24 mouse cellular contexts compared by ENCODE assay signal in the genomic region with DNA sequence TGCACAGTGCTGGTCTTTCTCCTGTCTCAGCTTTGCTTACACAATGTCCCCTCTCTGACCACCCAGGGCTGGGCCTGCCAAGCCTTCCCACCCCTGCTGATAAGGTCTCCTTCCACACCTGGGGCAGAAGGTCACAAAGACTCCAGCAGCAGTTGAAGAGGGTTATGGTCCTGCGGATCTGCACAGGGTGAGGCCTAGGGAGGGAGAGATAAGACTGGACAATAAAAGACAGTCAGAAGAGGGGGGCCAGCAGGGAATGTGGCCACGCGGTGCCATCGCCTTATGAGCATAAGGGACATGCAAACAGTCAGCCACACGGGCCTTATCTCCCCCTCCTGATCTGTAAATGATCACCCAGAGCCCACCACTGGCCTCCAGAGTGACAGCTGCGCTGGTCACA. TPM values are rescaled to one million over a fixed set of nuclear protein-coding genes. Genes with fewer than 3 reads are reported as not detected.
DNase-seq lines count a peak whose midpoint lies in the region; ATAC-seq and TF ChIP-seq lines count a peak whose summit lies in the region.
"Had no signal": no experiment of that assay in that cellular context is flagged by ENCODE, and none has a peak within 500 bp of the region (broad histone marks: within the 10 kb centered on the region; RNA-seq: fewer than 3 reads in every experiment).

No protein-coding gene starts in this region.

- 0 out of 2 replicates have a peak overlapping the region, but pooled peaks have one; percentile 15 for H3K27ac ChIP-seq in forebrain, embryonic 10.5 days
- no peak overlapping the region for H3K27ac ChIP-seq in forebrain, embryonic 11.5 days (ENCODE audit: low read depth, low read length)
- no peak overlapping the region for H3K27ac ChIP-seq in stomach, embryonic 14.5 days (ENCODE audit: low read length)
- no peak overlapping the region for H3K27ac ChIP-seq in stomach, postnatal 0 days (replicated peaks)
- peak overlapping the region; percentile 80 for H3K27ac ChIP-seq in small intestine, adult 2 months (ENCODE audit: insufficient read depth, low read depth, low read length)
- H3K27ac ChIP-seq: embryonic facial prominence, embryonic 12.5 days; forebrain, embryonic 15.5 days; heart, embryonic 15.5 days; hindbrain, embryonic 10.5 days; hindbrain, embryonic 14.5 days had no signal

- H3K4me1 ChIP-seq in forebrain, embryonic 10.5 days = peaks cover 11% of the 10 kb centered on the region
- H3K4me1 ChIP-seq in forebrain, embryonic 11.5 days (replicated peaks; ENCODE audit: control insufficient read depth, insufficient read depth, low read length) = no peaks in the 10 kb centered on the region
- H3K4me1 ChIP-seq in stomach, embryonic 14.5 days (ENCODE audit: control insufficient read depth, insufficient read depth, low read length) = no peaks in the 10 kb centered on the region
- no peaks in the 10 kb centered on the region for H3K4me1 ChIP-seq in stomach, postnatal 0 days (replicated peaks; ENCODE audit: control insufficient read depth, insufficient read depth)
- H3K4me1 ChIP-seq in small intestine, adult 2 months (ENCODE audit: control insufficient read depth, insufficient read depth, insufficient read length, low read length) = peaks cover 37% of the 10 kb centered on the region
- H3K4me1 ChIP-seq: embryonic facial prominence, embryonic 12.5 days; heart, embryonic 15.5 days had no signal

- 76% methylated on average over 6 of the region's 6 CpGs for WGBS in forebrain, embryonic 10.5 days
- 76% methylated on average over 6 of the region's 6 CpGs for WGBS in forebrain, embryonic 11.5 days
- 34% methylated on average over 6 of the region's 6 CpGs for WGBS in stomach, embryonic 14.5 days
- 41% methylated on average over 6 of the region's 6 CpGs for WGBS in stomach, postnatal 0 days
- 22% methylated on average over 6 of the region's 6 CpGs for WGBS in small intestine, adult 2 months

- no peak overlapping the region for H3K9ac ChIP-seq in forebrain, embryonic 11.5 days (ENCODE audit: low read length)
- H3K9ac ChIP-seq in stomach, embryonic 14.5 days (replicated peaks; ENCODE audit: low read depth, low read length) = no peak overlapping the region
- no peak overlapping the region for H3K9ac ChIP-seq in stomach, postnatal 0 days (ENCODE audit: low read length)
- H3K9ac ChIP-seq: embryonic facial prominence, embryonic 12.5 days; forebrain, embryonic 15.5 days; heart, embryonic 15.5 days; hindbrain, embryonic 14.5 days had no signal

- DNase-seq in forebrain, embryonic 10.5 days (ENCODE audit: extremely low spot score, low spot score) = no peak
- DNase-seq in forebrain, embryonic 11.5 days (ENCODE audit: low spot score) = no peak
- no peak for DNase-seq in stomach, postnatal 0 days (ENCODE audit: low spot score)
- no peak for DNase-seq in gastrocnemius, postnatal 4 days (ENCODE audit: low spot score in 2 of 2)
- DNase-seq: adrenal gland, postnatal 10 days; cerebellum, adult 11 months; cerebellum, adult 8-10 months; cerebellum, postnatal 14 days; embryo, embryonic 11 days; gastrocnemius, postnatal 36 days; heart, adult 18-20 months; heart, postnatal 14 days had no signal

- no peak overlapping the region for H3K4me3 ChIP-seq in forebrain, embryonic 10.5 days
- H3K4me3 ChIP-seq in forebrain, embryonic 11.5 days (ENCODE audit: low read depth, low read length) = no peak overlapping the region
- H3K4me3 ChIP-seq in stomach, embryonic 14.5 days (ENCODE audit: low read depth, low read length) = no peak overlapping the region
- H3K4me3 ChIP-seq in stomach, postnatal 0 days (ENCODE audit: low read depth, low read length) = no peak overlapping the region
- H3K4me3 ChIP-seq in small intestine, adult 2 months (ENCODE audit: low read depth, low read length) = no peak overlapping the region
- H3K4me3 ChIP-seq: embryonic facial prominence, embryonic 12.5 days; forebrain, embryonic 15.5 days; heart, embryonic 15.5 days; hindbrain, embryonic 10.5 days had no signal

- no peak for ATAC-seq in forebrain, embryonic 11.5 days (replicated peaks; ENCODE audit: low FRiP score)
- ATAC-seq in stomach, embryonic 14.5 days (ENCODE audit: insufficient number of reproducible peaks, insufficient read depth, low FRiP score, low read depth) = 0 out of 2 replicates have a peak, but pooled peaks have one; percentile 26
- no peak for ATAC-seq in stomach, postnatal 0 days (ENCODE audit: low FRiP score, low TSS enrichment)
- ATAC-seq in erythroid progenitor cell, adult 5-6 weeks (replicated peaks; ENCODE audit: low FRiP score, poor library complexity, severe bottlenecking) = no peak
- ATAC-seq: forebrain, embryonic 15.5 days had no signal

- peaks cover 5% of the 10 kb centered on the region; the same call in 1 of the 2 replicates for H3K27me3 ChIP-seq in forebrain, embryonic 10.5 days (ENCODE audit: poor library complexity, severe bottlenecking)
- no peaks in the 10 kb centered on the region for H3K27me3 ChIP-seq in forebrain, embryonic 11.5 days (ENCODE audit: control insufficient read depth, insufficient read depth, low read length)
- H3K27me3 ChIP-seq in stomach, embryonic 14.5 days (ENCODE audit: control insufficient read depth, insufficient read depth, low read length) = no peaks in the 10 kb centered on the region
- H3K27me3 ChIP-seq in stomach, postnatal 0 days (ENCODE audit: control insufficient read depth, insufficient read depth, low read length) = no peaks in the 10 kb centered on the region
- H3K27me3 ChIP-seq in small intestine, adult 2 months (ENCODE audit: control insufficient read depth, insufficient read depth, low read length) = no peaks in the 10 kb centered on the region
- H3K27me3 ChIP-seq: embryonic facial prominence, embryonic 12.5 days; forebrain, embryonic 15.5 days had no signal

- H3K36me3 ChIP-seq in forebrain, embryonic 10.5 days (replicated peaks) = no peaks in the 10 kb centered on the region
- no peaks in the 10 kb centered on the region for H3K36me3 ChIP-seq in forebrain, embryonic 11.5 days (ENCODE audit: control insufficient read depth, insufficient read depth, low read length)
- no peaks in the 10 kb centered on the region for H3K36me3 ChIP-seq in stomach, embryonic 14.5 days (ENCODE audit: control insufficient read depth, insufficient read depth, low read length)
- no peaks in the 10 kb centered on the region for H3K36me3 ChIP-seq in stomach, postnatal 0 days (ENCODE audit: control insufficient read depth, insufficient read depth, low read length)
- H3K36me3 ChIP-seq in small intestine, adult 2 months (ENCODE audit: control insufficient read depth, insufficient read depth, low read length) = no peaks in the 10 kb centered on the region
- H3K36me3 ChIP-seq: embryonic facial prominence, embryonic 12.5 days; forebrain, embryonic 15.5 days; heart, embryonic 15.5 days; hindbrain, embryonic 10.5 days had no signal

- no peak for TF ChIP-seq POLR2A in small intestine, adult 2 months (IDR thresholded peaks at IDR 0.05; ENCODE audit: low read depth, low read length)

- no peak for TF ChIP-seq CTCF in stomach, postnatal 0 days (IDR thresholded peaks at IDR 0.05; ENCODE audit: low read depth)
- no peak for TF ChIP-seq CTCF in small intestine, adult 2 months (IDR thresholded peaks at IDR 0.05; ENCODE audit: extremely low read depth, insufficient read length, insufficient replicate concordance, low read depth, low read length)

- TF ChIP-seq EP300 in stomach, postnatal 0 days (optimal IDR thresholded peaks at IDR 0.05) = no peak

- no peaks in the 10 kb centered on the region for H3K9me3 ChIP-seq in forebrain, embryonic 10.5 days
- no peaks in the 10 kb centered on the region for H3K9me3 ChIP-seq in forebrain, embryonic 11.5 days (ENCODE audit: control insufficient read depth, low read length)
- no peaks in the 10 kb centered on the region for H3K9me3 ChIP-seq in stomach, embryonic 14.5 days (ENCODE audit: control insufficient read depth, low read depth, low read length)
- H3K9me3 ChIP-seq in stomach, postnatal 0 days (ENCODE audit: control insufficient read depth, low read length) = no peaks in the 10 kb centered on the region
- H3K9me3 ChIP-seq: embryonic facial prominence, embryonic 12.5 days; forebrain, embryonic 15.5 days; heart, embryonic 15.5 days; hindbrain, embryonic 10.5 days had no signal

- no peak overlapping the region for H3K4me2 ChIP-seq in forebrain, embryonic 11.5 days (ENCODE audit: low read depth, low read length, severe bottlenecking)
- no peak overlapping the region for H3K4me2 ChIP-seq in stomach, embryonic 14.5 days (replicated peaks; ENCODE audit: low read depth, low read length)
- no peak overlapping the region for H3K4me2 ChIP-seq in stomach, postnatal 0 days (replicated peaks; ENCODE audit: low read depth)
- H3K4me2 ChIP-seq: embryonic facial prominence, embryonic 12.5 days; forebrain, embryonic 15.5 days; heart, embryonic 11.5 days; heart, embryonic 15.5 days; hindbrain, embryonic 14.5 days had no signal

RNA-seq across cellular contexts. Expression of a gene that starts 34.0 kb away (rescaled TPM):
- 3.4 and 5.5 TPM in 2 replicates for polyA plus RNA-seq in forebrain, embryonic 10.5 days (2016; fragmentation: Nextera tagmentation; extraction: Ambion mirVana)
- polyA plus RNA-seq in forebrain, embryonic 11.5 days (2014; fragmentation: Nextera tagmentation; extraction: Ambion mirVana) = 19.4 and 24.2 TPM in 2 replicates
- 6.0 and 6.8 TPM in 2 replicates for polyA plus RNA-seq in stomach, embryonic 14.5 days (2014; fragmentation: Nextera tagmentation; extraction: Ambion mirVana)
- 4.6 TPM in 2 replicates for polyA plus RNA-seq in stomach, postnatal 0 days (2015; fragmentation: Nextera tagmentation; extraction: Ambion mirVana)
- polyA plus RNA-seq in small intestine, adult 2 months (2012; rRNA removed) = 7.9 and 22.3 TPM in 2 replicates
- under 1 TPM; 0.54 to 0.56 TPM for total RNA-seq in gastrocnemius, postnatal 4 days (2021)
- total RNA-seq in erythroid progenitor cell, adult 5-6 weeks (2015; ENCODE audit: low replicate concordance) = 0.72 and 1.3 TPM in 2 replicates
- 0.38 and 1.3 TPM in 2 replicates for total RNA-seq in erythroid progenitor cell, adult 5-6 weeks (2017; ENCODE audit: low replicate concordance)
- total RNA-seq: common myeloid progenitor, adult 5-6 weeks; MEL had no signal
- polyA plus RNA-seq: C2C12 had no signal

Comparison
In these comparisons a context has a peak if more than half of its experiments do, and no peak if none do; other contexts are left out.
1. H3K27ac ChIP-seq: peak in forebrain, embryonic 10.5 days (single experiment) and small intestine, adult 2 months (single experiment); none in forebrain, embryonic 11.5 days (single experiment), stomach, embryonic 14.5 days (single experiment) and stomach, postnatal 0 days (single experiment).